Mouse (Mus musculus) hindbrain, embryonic 11.5 days (tissue): ENCODE measurements at regions not wholly inside any gene's neighbourhood (a gene's known extent, or its start where the extent isn't known, plus 50 kb on each side); places are given as distances from the start of the nearest gene placed in this dataset.

ENCODE experiments used
- ATAC-seq: fragments of 200-750 bp; cut with Nextera tagmentation; 2 replicates; pipeline ENCODE4 v1.8.0; 2017; ENCODE audit warnings: mild to moderate bottlenecking, moderate TSS enrichment, moderate library complexity; ENCODE audit not compliant: low FRiP score
- DNase-seq: peaks from one replicate; pipeline ENCODE4 v3.0.0-alpha.2; 2015; ENCODE audit warnings: low spot score
- H3K27ac ChIP-seq: fragments of 300-500 bp; sonication (generic); 2 replicates; pipeline ENCODE4 v1.5.1; 2014; ENCODE audit warnings: mild to moderate bottlenecking, low read depth, low read length
- H3K27me3 ChIP-seq: fragments of 300-500 bp; sonication (generic); 2 replicates; pipeline ENCODE4 v1.6.1; 2014; ENCODE audit warnings: mild to moderate bottlenecking, low read length, moderate library complexity, mixed read lengths; ENCODE audit not compliant: control insufficient read depth, insufficient read depth
- H3K36me3 ChIP-seq: fragments of 300-500 bp; sonication (generic); 2 replicates; pipeline ENCODE4 v1.6.1; 2014; ENCODE audit warnings: mild to moderate bottlenecking, low read length, moderate library complexity, mixed read lengths; ENCODE audit not compliant: control insufficient read depth, insufficient read depth
- H3K4me1 ChIP-seq: fragments of 300-500 bp; sonication (generic); replicated peaks from 2 replicates; pipeline ENCODE4 v1.6.1; 2014; ENCODE audit warnings: low read length, mixed read lengths; ENCODE audit not compliant: control insufficient read depth, insufficient read depth
- H3K4me2 ChIP-seq: fragments of 300-500 bp; sonication (generic); replicated peaks from 2 replicates; pipeline ENCODE4 v1.6.1; 2014; ENCODE audit warnings: mild to moderate bottlenecking, low read depth, low read length
- H3K4me3 ChIP-seq: fragments of 300-500 bp; sonication (generic); 2 replicates; pipeline ENCODE4 v1.5.1; 2014; ENCODE audit warnings: low read depth, low read length
- H3K9ac ChIP-seq: fragments of 300-500 bp; sonication (generic); 2 replicates; pipeline ENCODE4 v1.6.1; 2014; ENCODE audit warnings: low read depth, low read length
- H3K9me3 ChIP-seq: fragments of 300-500 bp; sonication (generic); 2 replicates; pipeline ENCODE4 v1.6.1; 2016; ENCODE audit warnings: low read length; ENCODE audit not compliant: control insufficient read depth
- WGBS: fragments of 180-500 bp; shearing (Covaris S2); extraction: QIAGEN DNeasy Blood & Tissue Kit; methylation state at CpG from one replicate; pipeline ENCODE4 v1.1.7; 2014; 5-methylcytosine and 5-hydroxymethylcytosine counted together

DNA sequence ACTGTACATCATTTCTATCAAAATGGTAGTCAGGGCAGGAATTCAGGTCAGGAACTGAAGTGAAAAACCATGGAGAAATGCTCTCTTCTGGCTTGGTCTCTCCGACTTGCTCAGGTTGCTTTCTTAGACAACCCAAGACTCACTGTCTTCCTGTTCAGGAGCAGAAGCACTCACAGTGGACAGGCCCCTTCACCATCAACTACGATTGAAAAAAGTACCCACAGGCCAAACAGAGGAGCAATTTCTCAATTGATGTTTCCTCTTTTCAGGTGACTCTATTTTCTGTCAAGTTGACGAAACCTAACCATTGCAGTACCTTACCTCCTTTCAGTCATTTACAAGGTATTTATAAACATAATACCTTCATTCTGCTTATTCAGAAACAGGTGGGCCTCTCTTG lies 136.4 kb downstream of the St8sia4 start:
- Histone ChIP-seq H3K27me3 (no peaks in the 10 kb centered on the region), H3K27ac (no peak overlapping the region), H3K4me1 (no peaks in the 10 kb centered on the region), H3K4me2 (no peak overlapping the region), H3K4me3 (no peak overlapping the region), H3K9me3 (no peaks in the 10 kb centered on the region), H3K36me3 (no peaks in the 10 kb centered on the region), H3K9ac (no peak overlapping the region)
- DNase-seq, result no peak
- WGBS, result 82% methylated on average over 3 of the region's 3 CpGs
- ATAC-seq, result no peak
